Mouse (Mus musculus) forebrain, embryonic 13.5 days (tissue): Measurements from ENCODE around the gene Mvb12a. TPM values are rescaled to one million over a fixed set of nuclear protein-coding genes. Genes with fewer than 3 reads are reported as not detected.
A peak's percentile ranks its signal among the peaks of the same experiment; 100 is the strongest.

Experiments
- ATAC-seq: fragments of 200-750 bp; cut with Nextera tagmentation; 2 replicates; pipeline ENCODE4 v1.8.0; 2017
- H3K27ac ChIP-seq: fragments of 300-500 bp; sonication (generic); 2 replicates; pipeline ENCODE4 v1.5.1; 2015; ENCODE audit warnings: inconsistent platforms, mild to moderate bottlenecking, moderate library complexity
- H3K27me3 ChIP-seq: fragments of 300-500 bp; sonication (generic); 2 replicates; pipeline ENCODE4 v1.6.1; 2015; ENCODE audit warnings: mild to moderate bottlenecking, inconsistent platforms
- H3K36me3 ChIP-seq: fragments of 300-500 bp; sonication (generic); 2 replicates; pipeline ENCODE4 v1.6.1; 2015; ENCODE audit warnings: mild to moderate bottlenecking, inconsistent platforms; ENCODE audit not compliant: poor library complexity, severe bottlenecking
- H3K4me1 ChIP-seq: fragments of 300-500 bp; sonication (generic); 2 replicates; pipeline ENCODE4 v1.6.1; 2015; ENCODE audit warnings: inconsistent platforms
- H3K4me2 ChIP-seq: fragments of 300-500 bp; sonication (generic); 2 replicates; pipeline ENCODE4 v1.6.1; 2015; ENCODE audit warnings: inconsistent platforms, mild to moderate bottlenecking, moderate library complexity
- H3K4me3 ChIP-seq: fragments of 300-500 bp; sonication (generic); 2 replicates; pipeline ENCODE4 v1.5.1; 2015; ENCODE audit warnings: mild to moderate bottlenecking, inconsistent platforms
- H3K9ac ChIP-seq: fragments of 300-500 bp; sonication (generic); 2 replicates; pipeline ENCODE4 v1.6.1; 2015; ENCODE audit warnings: mild to moderate bottlenecking, inconsistent platforms
- H3K9me3 ChIP-seq: fragments of 300-500 bp; sonication (generic); replicated peaks from 2 replicates; pipeline ENCODE4 v1.6.1; 2016; ENCODE audit warnings: inconsistent platforms
- WGBS: fragments of 180-500 bp; shearing (Covaris S2); methylation state at CpG from one replicate; pipeline ENCODE4 v1.1.7; 2015; 5-methylcytosine and 5-hydroxymethylcytosine counted together
- polyA plus RNA-seq: library from polyadenylated mRNA; unstranded; fragments of >200 nt; fragmentation: Nextera tagmentation; extraction: Ambion mirVana; gene quantifications from 2 replicates; pipeline ENCODE4 v1.2.1, GENCODE M21; 2015

Gene Mvb12a
- polyA plus RNA-seq, result 52.9 and 55.3 TPM in 2 replicates

- WGBS, result under 1% methylated on average over 55 of the region's 55 CpGs
- Histone ChIP-seq H3K9me3 (no peaks in the 10 kb centered on the region), H3K9ac (peak within 1 kb of the TSS; percentile 86), H3K4me3 (peak within 1 kb of the TSS; percentile 92), H3K4me1 (peaks cover 11% of the 10 kb centered on the region), H3K36me3 (peaks cover 27% of the 10 kb centered on the region), H3K27me3 (peaks cover 13% of the 10 kb centered on the region), H3K4me2 (peak within 1 kb of the TSS; percentile 89), H3K27ac (no peak within 1 kb of the TSS)
- peak; percentile 96 for ATAC-seq
Measured at GRCm38 (mm10) chr8:71542632-71543343, at the start of gene Mvb12a. TSS of gene Mvb12a (plus strand) at chr8:71542922.

GRCm38 (mm10) chr8:71495039-71495438, 47.7 kb upstream of the Mvb12a start:
- peaks cover 42% of the 10 kb centered on the region for H3K36me3 ChIP-seq
- H3K27me3 ChIP-seq, result no peaks in the 10 kb centered on the region
- no peaks in the 10 kb centered on the region for H3K9me3 ChIP-seq
- no peak overlapping the region for H3K27ac ChIP-seq
- H3K9ac ChIP-seq, result no peak overlapping the region
- 27% methylated on average over 16 of the region's 16 CpGs for WGBS
- H3K4me2 ChIP-seq, result peak overlapping the region; percentile 14; the same call in 1 of the 2 replicates
- no peak overlapping the region for H3K4me3 ChIP-seq
- peak; percentile 75 for ATAC-seq
- peaks cover 8% of the 10 kb centered on the region for H3K4me1 ChIP-seq

- peaks cover 6% of the 10 kb centered on the region; the same call in 1 of the 2 replicates for H3K4me1 ChIP-seq
- peaks cover 37% of the 10 kb centered on the region for H3K36me3 ChIP-seq
- no peak for ATAC-seq
- H3K9ac ChIP-seq, result no peak overlapping the region
- H3K4me2 ChIP-seq, result no peak overlapping the region
- H3K4me3 ChIP-seq, result no peak overlapping the region
- no peaks in the 10 kb centered on the region for H3K9me3 ChIP-seq
- 91% methylated on average over 5 of the region's 5 CpGs for WGBS
- 0 out of 2 replicates have a peak overlapping the region, but pooled peaks have one; percentile 15 for H3K27ac ChIP-seq
- no peaks in the 10 kb centered on the region for H3K27me3 ChIP-seq
Measured at GRCm38 (mm10) chr8:71495811-71496210, 46.9 kb upstream of the Mvb12a start.

- Histone ChIP-seq H3K4me1 (peaks cover 6% of the 10 kb centered on the region; the same call in 1 of the 2 replicates), H3K9ac (0 out of 2 replicates have a peak overlapping the region, but pooled peaks have one; percentile 7), H3K4me2 (no peak overlapping the region), H3K27me3 (no peaks in the 10 kb centered on the region), H3K9me3 (no peaks in the 10 kb centered on the region), H3K36me3 (peaks cover 31% of the 10 kb centered on the region), H3K27ac (no peak overlapping the region), H3K4me3 (no peak overlapping the region)
- ATAC-seq, result no peak
- 59% methylated on average over 11 of the region's 11 CpGs for WGBS
Measured at GRCm38 (mm10) chr8:71496481-71496880, 46.2 kb upstream of the Mvb12a start.

GRCm38 (mm10) chr8:71497077-71497645, 45.6 kb upstream of the Mvb12a start:
- no peak for ATAC-seq
- Histone ChIP-seq H3K9me3 (no peaks in the 10 kb centered on the region), H3K27ac (no peak overlapping the region), H3K4me1 (peaks cover 6% of the 10 kb centered on the region; the same call in 1 of the 2 replicates), H3K27me3 (no peaks in the 10 kb centered on the region), H3K4me3 (no peak overlapping the region), H3K36me3 (peaks cover 24% of the 10 kb centered on the region), H3K9ac (no peak overlapping the region), H3K4me2 (no peak overlapping the region)
- WGBS, result 90% methylated on average over 1 of the region's 1 CpGs

- peaks cover 6% of the 10 kb centered on the region; the same call in 1 of the 2 replicates for H3K4me1 ChIP-seq
- H3K27me3 ChIP-seq, result no peaks in the 10 kb centered on the region
- H3K9me3 ChIP-seq, result no peaks in the 10 kb centered on the region
- no peak for ATAC-seq
- no peak overlapping the region for H3K4me3 ChIP-seq
- no peak overlapping the region for H3K4me2 ChIP-seq
- no peak overlapping the region for H3K9ac ChIP-seq
- H3K27ac ChIP-seq, result no peak overlapping the region
- peaks cover 15% of the 10 kb centered on the region for H3K36me3 ChIP-seq
- 24% methylated on average over 10 of the region's 15 CpGs for WGBS
Measured at GRCm38 (mm10) chr8:71497881-71498501, 44.7 kb upstream of the Mvb12a start.

- Histone ChIP-seq H3K4me1 (peaks cover 6% of the 10 kb centered on the region; the same call in 1 of the 2 replicates), H3K4me3 (no peak overlapping the region), H3K27me3 (no peaks in the 10 kb centered on the region), H3K4me2 (no peak overlapping the region), H3K27ac (no peak overlapping the region), H3K36me3 (0 out of 2 replicates have a peak, but pooled peaks cover 7% of the 10 kb centered on the region), H3K9ac (no peak overlapping the region), H3K9me3 (no peaks in the 10 kb centered on the region)
- no peak for ATAC-seq
- WGBS, result 44% methylated on average over 16 of the region's 16 CpGs
Measured at GRCm38 (mm10) chr8:71498816-71499690, 43.7 kb upstream of the Mvb12a start.

- Histone ChIP-seq H3K27me3 (peaks cover 40% of the 10 kb centered on the region), H3K9ac (no peak overlapping the region), H3K36me3 (no peaks in the 10 kb centered on the region), H3K27ac (no peak overlapping the region), H3K4me2 (no peak overlapping the region), H3K4me1 (peaks cover 13% of the 10 kb centered on the region), H3K9me3 (no peaks in the 10 kb centered on the region), H3K4me3 (no peak overlapping the region)
- WGBS, result 91% methylated on average over 4 of the region's 4 CpGs
- no peak for ATAC-seq
Measured at GRCm38 (mm10) chr8:71504349-71504748, 38.4 kb upstream of the Mvb12a start.

GRCm38 (mm10) chr8:71505326-71505725, 37.4 kb upstream of the Mvb12a start:
- ATAC-seq, result no peak
- H3K36me3 ChIP-seq, result no peaks in the 10 kb centered on the region
- no peak overlapping the region for H3K27ac ChIP-seq
- H3K4me2 ChIP-seq, result no peak overlapping the region
- peaks cover 50% of the 10 kb centered on the region for H3K27me3 ChIP-seq
- peaks cover 13% of the 10 kb centered on the region for H3K4me1 ChIP-seq
- no peak overlapping the region for H3K4me3 ChIP-seq
- H3K9ac ChIP-seq, result no peak overlapping the region
- 93% methylated on average over 4 of the region's 4 CpGs for WGBS
- no peaks in the 10 kb centered on the region for H3K9me3 ChIP-seq

- Histone ChIP-seq H3K9ac (no peak overlapping the region), H3K4me1 (peaks cover 13% of the 10 kb centered on the region), H3K9me3 (no peaks in the 10 kb centered on the region), H3K4me2 (no peak overlapping the region), H3K36me3 (no peaks in the 10 kb centered on the region), H3K4me3 (no peak overlapping the region), H3K27ac (no peak overlapping the region), H3K27me3 (peaks cover 57% of the 10 kb centered on the region)
- WGBS, result 76% methylated on average over 4 of the region's 4 CpGs
- no peak for ATAC-seq
Measured at GRCm38 (mm10) chr8:71505979-71506378, 36.7 kb upstream of the Mvb12a start.

- Histone ChIP-seq H3K9me3 (no peaks in the 10 kb centered on the region), H3K36me3 (no peaks in the 10 kb centered on the region), H3K4me1 (peaks cover 13% of the 10 kb centered on the region), H3K9ac (peak overlapping the region; percentile 51), H3K27ac (no peak overlapping the region), H3K27me3 (peaks cover 66% of the 10 kb centered on the region), H3K4me2 (peak overlapping the region; percentile 65), H3K4me3 (peak overlapping the region; percentile 39)
- peak; percentile 88 for ATAC-seq
- WGBS, result under 1% methylated on average over 61 of the region's 61 CpGs
Measured at GRCm38 (mm10) chr8:71507589-71508104, 35.1 kb upstream of the Mvb12a start.
